Mouse (Mus musculus): Measurements from ENCODE around the gene Zfp710.

DNA sequence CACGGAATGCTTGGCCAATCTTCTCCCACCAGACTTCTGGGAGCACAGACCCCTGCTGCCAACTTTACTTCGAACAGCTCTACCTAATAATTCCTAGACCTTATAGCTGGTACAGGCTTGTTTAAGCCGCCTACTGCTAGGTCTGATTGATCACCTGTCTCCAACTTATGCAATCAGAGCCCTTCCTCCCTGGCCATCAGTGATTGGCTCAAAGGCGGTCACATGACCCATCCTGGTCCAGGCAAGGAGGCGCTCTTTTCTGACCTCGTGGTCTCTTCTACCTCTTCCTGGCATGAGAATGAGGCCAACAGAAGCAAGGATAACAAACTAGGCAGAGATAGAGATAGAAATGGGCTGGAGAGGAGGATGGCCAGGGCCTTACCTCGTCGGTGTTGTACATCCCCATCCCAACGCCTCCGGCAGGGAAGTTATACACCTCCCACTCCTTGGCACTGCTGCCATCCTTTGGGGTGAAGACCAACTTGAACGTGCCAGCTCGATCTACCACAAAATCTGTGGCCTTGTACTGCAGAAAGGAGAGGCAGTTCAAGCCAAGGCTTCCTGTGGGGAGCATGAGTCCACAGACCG lies 73.9 kb downstream of the Zfp710 start:
- TF ChIP-seq POLR2A (IDR thresholded peaks at IDR 0.05; ENCODE audit: extremely low read depth, insufficient read depth, low read length) = no peak
- TF ChIP-seq CTCF (IDR thresholded peaks at IDR 0.05; ENCODE audit: low read depth, low read length) = no peak
